In genomic region chr19:48090393-48090792, GRCm38 (mm10) we compare ENCODE assay signal across 8 mouse cellular contexts.
DNase-seq lines count a peak whose midpoint lies in the region; ATAC-seq and TF ChIP-seq lines count a peak whose summit lies in the region.

No protein-coding gene starts in this region.

- no peak for TF ChIP-seq POLR2A in brain, embryonic 14.5 days (IDR thresholded peaks at IDR 0.05; ENCODE audit: borderline replicate concordance, extremely low read depth, insufficient read depth, insufficient read length, poor library complexity, severe bottlenecking)

- no peak for TF ChIP-seq EP300 in stomach, postnatal 0 days (optimal IDR thresholded peaks at IDR 0.05)

- H3K36me3 ChIP-seq in midbrain, embryonic 11.5 days (ENCODE audit: control insufficient read depth, insufficient read depth, low read length): no peaks in the 10 kb centered on the region
- no peaks in the 10 kb centered on the region for H3K36me3 ChIP-seq in midbrain, embryonic 15.5 days (replicated peaks)
- H3K36me3 ChIP-seq in stomach, postnatal 0 days (ENCODE audit: control insufficient read depth, insufficient read depth, low read length): no peaks in the 10 kb centered on the region

- intact Hi-C loops in left cerebral cortex, postnatal 36 days (cut with DNase I): no loop called here

- H3K9me3 ChIP-seq in midbrain, embryonic 11.5 days (ENCODE audit: control insufficient read depth, low read length): no peaks in the 10 kb centered on the region
- H3K9me3 ChIP-seq in midbrain, embryonic 15.5 days: peaks cover 3% of the 10 kb centered on the region
- no peaks in the 10 kb centered on the region for H3K9me3 ChIP-seq in stomach, postnatal 0 days (ENCODE audit: control insufficient read depth, low read length)

- TF ChIP-seq CTCF in brain, embryonic 14.5 days (IDR thresholded peaks at IDR 0.05; ENCODE audit: borderline replicate concordance, extremely low read depth, insufficient read depth, insufficient read length): peak; percentile 57
- TF ChIP-seq CTCF in stomach, postnatal 0 days (IDR thresholded peaks at IDR 0.05; ENCODE audit: low read depth): peak; percentile 64

- no peak overlapping the region for H3K4me3 ChIP-seq in midbrain, embryonic 11.5 days (ENCODE audit: low read depth, low read length)
- H3K4me3 ChIP-seq in midbrain, embryonic 15.5 days: no peak overlapping the region
- H3K4me3 ChIP-seq in stomach, postnatal 0 days (ENCODE audit: low read depth, low read length): no peak overlapping the region

- H3K27ac ChIP-seq in midbrain, embryonic 11.5 days (ENCODE audit: low read depth, low read length): no peak overlapping the region
- no peak overlapping the region for H3K27ac ChIP-seq in midbrain, embryonic 15.5 days
- no peak overlapping the region for H3K27ac ChIP-seq in stomach, postnatal 0 days (replicated peaks)

- peak; percentile 92 for ATAC-seq in frontal cortex, adult (ENCODE audit: low TSS enrichment)
- no peak for ATAC-seq in midbrain, embryonic 11.5 days (ENCODE audit: low FRiP score)
- ATAC-seq in midbrain, embryonic 15.5 days (replicated peaks): no peak
- ATAC-seq in stomach, postnatal 0 days (ENCODE audit: low FRiP score, low TSS enrichment): no peak
- no peak for ATAC-seq in megakaryocyte, adult 5-6 weeks (ENCODE audit: poor library complexity, severe bottlenecking)

- no peak overlapping the region for H3K9ac ChIP-seq in midbrain, embryonic 11.5 days (ENCODE audit: low read length)
- no peak overlapping the region for H3K9ac ChIP-seq in midbrain, embryonic 15.5 days
- no peak overlapping the region for H3K9ac ChIP-seq in stomach, postnatal 0 days (ENCODE audit: low read length)

- no peak for DNase-seq in frontal cortex, postnatal 10 days (ENCODE audit: low spot score in 2 of 2)
- peak; percentile 84 for DNase-seq in midbrain, embryonic 11.5 days (ENCODE audit: low spot score, missing footprints)
- DNase-seq in brain, embryonic 14.5 days (ENCODE audit: low read depth): peak; percentile 31
- peak; percentile 38 to 45 for DNase-seq in left cerebral cortex, postnatal 36 days (ENCODE audit: low spot score in 2 of 2)
- peak; percentile 33 for DNase-seq in stomach, postnatal 0 days (ENCODE audit: low spot score)

- H3K27me3 ChIP-seq in midbrain, embryonic 11.5 days (ENCODE audit: control insufficient read depth, insufficient read depth, low read length): no peaks in the 10 kb centered on the region
- no peaks in the 10 kb centered on the region for H3K27me3 ChIP-seq in midbrain, embryonic 15.5 days (replicated peaks)
- H3K27me3 ChIP-seq in stomach, postnatal 0 days (ENCODE audit: control insufficient read depth, insufficient read depth, low read length): no peaks in the 10 kb centered on the region

- no peaks in the 10 kb centered on the region for H3K4me1 ChIP-seq in midbrain, embryonic 11.5 days (ENCODE audit: control insufficient read depth, insufficient read depth, low read length)
- H3K4me1 ChIP-seq in midbrain, embryonic 15.5 days: no peaks in the 10 kb centered on the region
- H3K4me1 ChIP-seq in stomach, postnatal 0 days (replicated peaks; ENCODE audit: control insufficient read depth, insufficient read depth): no peaks in the 10 kb centered on the region

- 31% methylated on average over 3 of the region's 3 CpGs for WGBS in midbrain, embryonic 11.5 days
- 43% methylated on average over 3 of the region's 3 CpGs for WGBS in midbrain, embryonic 15.5 days
- WGBS in stomach, postnatal 0 days: 14% methylated on average over 3 of the region's 3 CpGs

- no peak overlapping the region for H3K4me2 ChIP-seq in midbrain, embryonic 11.5 days
- H3K4me2 ChIP-seq in midbrain, embryonic 15.5 days: no peak overlapping the region
- H3K4me2 ChIP-seq in stomach, postnatal 0 days (replicated peaks; ENCODE audit: low read depth): no peak overlapping the region

Comparison
In these comparisons a context has a peak if more than half of its experiments do, and no peak if none do; other contexts are left out.
1. DNase-seq: peak in midbrain, embryonic 11.5 days (single experiment), brain, embryonic 14.5 days (single experiment), left cerebral cortex, postnatal 36 days (2 of 2) and stomach, postnatal 0 days (single experiment); none in frontal cortex, postnatal 10 days (0 of 2).